Mouse (Mus musculus) liver, embryonic 11.5 days (tissue): ENCODE data around the gene Aldh18a1. TPM values are rescaled to one million over a fixed set of nuclear protein-coding genes. Genes with fewer than 3 reads are reported as not detected.

ENCODE experiments used
- ATAC-seq: fragments of 200-750 bp; cut with Nextera tagmentation; replicated peaks from 2 replicates; pipeline ENCODE4 v1.8.0; 2017; ENCODE audit warnings: moderate number of reproducible peaks, mild to moderate bottlenecking, moderate TSS enrichment, moderate library complexity; ENCODE audit not compliant: low FRiP score
- DNase-seq: peaks from one replicate; pipeline ENCODE4 v3.0.0-alpha.2; 2017; ENCODE audit warnings: low spot score
- H3K27ac ChIP-seq: fragments of 300-500 bp; sonication (generic); 2 replicates; pipeline ENCODE4 v1.5.1; 2014; ENCODE audit warnings: mild to moderate bottlenecking, low read depth, low read length, control low read depth
- H3K27me3 ChIP-seq: fragments of 300-500 bp; sonication (generic); replicated peaks from 2 replicates; pipeline ENCODE4 v1.6.1; 2014; ENCODE audit warnings: low read length, mixed read lengths; ENCODE audit not compliant: control insufficient read depth, insufficient read depth
- H3K36me3 ChIP-seq: fragments of 300-500 bp; sonication (generic); 2 replicates; pipeline ENCODE4 v1.6.1; 2014; ENCODE audit warnings: mild to moderate bottlenecking, low read length, moderate library complexity, mixed read lengths; ENCODE audit not compliant: control insufficient read depth, insufficient read depth
- H3K4me1 ChIP-seq: fragments of 300-500 bp; sonication (generic); replicated peaks from 2 replicates; pipeline ENCODE4 v1.6.1; 2014; ENCODE audit warnings: low read length, mixed read lengths; ENCODE audit not compliant: control insufficient read depth, insufficient read depth
- H3K4me2 ChIP-seq: fragments of 300-500 bp; sonication (generic); 2 replicates; pipeline ENCODE4 v1.6.1; 2014; ENCODE audit warnings: mild to moderate bottlenecking, control low read depth, moderate library complexity
- H3K4me3 ChIP-seq: fragments of 300-500 bp; sonication (generic); 2 replicates; pipeline ENCODE4 v1.5.1; 2014; ENCODE audit warnings: low read depth, low read length, control low read depth
- H3K9ac ChIP-seq: fragments of 300-500 bp; sonication (generic); 2 replicates; pipeline ENCODE4 v1.6.1; 2014; ENCODE audit warnings: low read depth, low read length, control low read depth
- H3K9me3 ChIP-seq: fragments of 300-500 bp; sonication (generic); 2 replicates; pipeline ENCODE4 v1.6.1; 2016; ENCODE audit warnings: low read length, inconsistent platforms, mixed read lengths; ENCODE audit not compliant: control insufficient read depth
- WGBS: fragments of 180-500 bp; shearing (Covaris S2); extraction: QIAGEN DNeasy Blood & Tissue Kit; methylation state at CpG from one replicate; pipeline ENCODE4 v1.1.7; 2014; 5-methylcytosine and 5-hydroxymethylcytosine counted together
- polyA plus RNA-seq: library from polyadenylated mRNA; unstranded; fragments of >200 nt; fragmentation: Nextera tagmentation; extraction: Ambion mirVana; gene quantifications from 2 replicates; pipeline ENCODE4 v1.2.1, GENCODE M21; 2014

Aldh18a1 gene
- polyA plus RNA-seq, 1 experiment from 2014 or later: 103 TPM

DNA sequence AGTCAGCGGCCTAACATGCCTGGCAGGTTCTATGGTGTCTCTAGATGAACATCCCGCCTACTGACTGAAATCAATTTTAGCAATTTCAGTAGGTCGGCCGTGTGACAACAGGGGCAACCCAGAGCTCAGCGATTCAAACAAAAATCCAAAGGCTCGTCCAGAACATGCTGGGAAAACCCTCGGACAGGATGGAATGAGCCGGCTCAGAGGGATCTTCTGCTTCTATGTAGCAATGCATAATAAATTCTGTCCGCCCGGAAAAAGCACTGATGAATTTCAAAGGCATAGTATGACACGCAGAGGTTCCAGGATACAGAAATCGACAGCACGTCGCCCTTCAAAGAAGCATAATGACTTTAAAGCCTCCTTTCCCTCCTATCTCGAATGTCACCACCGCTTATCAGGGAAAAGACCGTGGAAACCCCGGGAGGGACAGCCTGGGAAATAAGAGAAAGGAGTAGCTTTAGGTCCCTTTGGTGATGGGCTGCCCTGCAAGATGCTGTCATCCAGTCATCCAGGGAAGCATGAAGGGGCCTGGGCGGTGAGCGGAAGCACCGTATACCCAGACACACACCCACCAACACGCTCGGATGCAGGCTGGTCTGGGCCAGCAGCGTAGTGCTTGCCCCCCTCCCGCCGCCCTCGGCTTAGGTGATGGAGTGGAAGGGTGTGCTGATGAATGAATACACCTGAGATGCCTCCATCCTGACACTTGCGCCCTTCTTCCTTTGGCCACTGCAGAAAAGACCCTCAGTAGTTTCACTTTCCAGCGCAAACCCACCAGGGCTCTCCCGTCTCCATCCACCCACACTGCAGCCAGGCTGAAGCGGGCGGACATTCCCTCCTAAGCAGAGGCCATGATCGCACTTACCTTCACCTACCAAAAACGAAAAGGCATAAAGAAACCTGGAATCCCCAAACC is 75.5 kb downstream of the Aldh18a1 start:
- H3K9ac ChIP-seq: peak overlapping the region; percentile 78
- peak overlapping the region; percentile 84 for H3K27ac ChIP-seq
- peak overlapping the region; percentile 77 for H3K4me3 ChIP-seq
- no peaks in the 10 kb centered on the region for H3K36me3 ChIP-seq
- 2% methylated on average over 34 of the region's 34 CpGs for WGBS
- peak; percentile 19 for ATAC-seq
- H3K9me3 ChIP-seq: no peaks in the 10 kb centered on the region
- H3K4me1 ChIP-seq: peaks cover 29% of the 10 kb centered on the region
- peak; percentile 63 for DNase-seq
- peak overlapping the region; percentile 71 for H3K4me2 ChIP-seq
- H3K27me3 ChIP-seq: no peaks in the 10 kb centered on the region

DNA sequence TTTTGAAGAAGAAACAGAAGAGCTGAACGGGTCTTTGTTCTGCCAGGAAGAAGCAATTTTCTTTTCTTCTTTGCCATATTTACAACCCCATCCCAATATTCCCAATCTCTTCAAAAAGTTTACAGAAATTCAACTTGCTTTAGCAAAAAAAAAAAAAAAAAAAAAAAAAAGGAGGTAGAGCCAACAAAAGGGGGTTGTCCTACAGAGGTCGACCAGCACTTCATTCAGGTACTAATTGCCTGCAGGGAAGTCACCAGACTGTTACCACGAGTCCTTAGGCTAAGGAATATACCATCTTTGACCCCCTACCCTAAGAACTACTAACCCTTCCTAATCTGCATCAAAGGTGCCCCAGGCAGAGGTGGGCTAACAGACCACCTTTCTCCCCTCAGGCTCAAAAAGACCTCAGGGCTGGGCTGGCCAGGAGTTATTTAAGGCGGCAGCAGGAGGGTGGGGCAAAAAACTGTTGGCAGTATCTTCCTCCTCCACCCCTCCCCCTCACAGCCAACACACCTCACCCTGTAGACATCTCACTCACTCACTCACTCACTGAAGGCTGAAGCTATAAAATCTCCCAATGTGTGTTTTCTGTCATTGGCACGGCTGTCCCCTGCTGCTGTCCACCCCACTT is 76.5 kb downstream of the Aldh18a1 start:
- no peak for DNase-seq
- peak overlapping the region; percentile 78 for H3K9ac ChIP-seq

GRCm38 (mm10) chr19:40511100-40511439 is 77.2 kb downstream of the Aldh18a1 start:
- DNase-seq (no peak), ATAC-seq (no peak)
- WGBS: 60% methylated on average over 8 of the region's 8 CpGs
- Histone ChIP-seq H3K36me3 (no peaks in the 10 kb centered on the region), H3K4me1 (peaks cover 29% of the 10 kb centered on the region), H3K4me3 (no peak overlapping the region), H3K27ac (peak overlapping the region; percentile 70; the same call in 1 of the 2 replicates), H3K4me2 (peak overlapping the region; percentile 71), H3K9ac (no peak overlapping the region), H3K9me3 (no peaks in the 10 kb centered on the region), H3K27me3 (no peaks in the 10 kb centered on the region)

More for the DNA sequence above, 76.5 kb downstream of the Aldh18a1 start:
- H3K36me3 ChIP-seq: no peaks in the 10 kb centered on the region
- WGBS: 15% methylated on average over 5 of the region's 5 CpGs
- H3K4me1 ChIP-seq: peaks cover 29% of the 10 kb centered on the region
- H3K27me3 ChIP-seq: no peaks in the 10 kb centered on the region
- peak; percentile 56 for ATAC-seq
- peak overlapping the region; percentile 71 for H3K4me2 ChIP-seq
- peak overlapping the region; percentile 77 for H3K4me3 ChIP-seq
- H3K9me3 ChIP-seq: no peaks in the 10 kb centered on the region
- peak overlapping the region; percentile 84; the same call in 1 of the 2 replicates for H3K27ac ChIP-seq

DNA sequence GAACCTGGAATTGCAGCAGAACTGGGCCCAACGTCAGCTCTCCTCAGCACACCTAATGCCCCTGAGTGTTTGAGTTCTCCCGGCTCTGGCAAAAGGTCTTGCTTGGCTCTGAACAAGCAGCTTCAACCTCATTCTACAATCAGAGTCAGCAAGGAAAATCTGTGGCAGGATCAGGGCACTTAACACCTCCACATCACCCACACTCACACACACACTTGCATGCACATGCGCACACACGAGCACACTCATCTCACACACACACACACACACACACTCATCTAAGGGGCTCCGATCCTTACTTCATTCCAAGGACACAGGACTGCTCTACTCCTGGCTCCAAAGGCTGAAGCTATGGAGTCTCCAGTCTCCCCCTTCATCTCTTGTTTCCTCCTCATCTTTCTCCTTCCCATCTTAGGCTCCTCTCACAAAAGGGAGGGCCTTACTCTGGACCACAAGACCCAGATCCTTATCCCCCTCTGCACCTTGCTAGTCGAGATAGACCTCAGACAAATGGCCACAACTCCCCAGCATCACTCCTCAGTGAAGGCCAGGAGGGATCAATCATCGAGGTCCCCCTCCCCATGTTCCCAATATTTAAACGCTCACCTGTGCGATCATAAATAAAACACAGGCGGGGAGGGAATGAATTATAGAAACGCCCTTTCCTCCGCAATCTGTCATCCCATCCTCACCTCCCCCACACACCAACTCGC is 77.7 kb downstream of the Aldh18a1 start:
- ATAC-seq: no peak
- H3K36me3 ChIP-seq: no peaks in the 10 kb centered on the region
- DNase-seq: no peak
- no peaks in the 10 kb centered on the region for H3K27me3 ChIP-seq
- no peak overlapping the region for H3K4me3 ChIP-seq
- H3K4me1 ChIP-seq: peaks cover 29% of the 10 kb centered on the region
- H3K4me2 ChIP-seq: peak overlapping the region; percentile 1; the same call in 1 of the 2 replicates
- WGBS: 72% methylated on average over 13 of the region's 13 CpGs
- H3K9me3 ChIP-seq: no peaks in the 10 kb centered on the region
- H3K27ac ChIP-seq: no peak overlapping the region
- H3K9ac ChIP-seq: no peak overlapping the region

- H3K9ac ChIP-seq: no peak overlapping the region
- H3K4me2 ChIP-seq: no peak overlapping the region
- H3K36me3 ChIP-seq: no peaks in the 10 kb centered on the region
- no peak for ATAC-seq
- H3K4me1 ChIP-seq: peaks cover 29% of the 10 kb centered on the region
- H3K9me3 ChIP-seq: no peaks in the 10 kb centered on the region
- no peak overlapping the region for H3K27ac ChIP-seq
- no peak overlapping the region for H3K4me3 ChIP-seq
- DNase-seq: no peak
- H3K27me3 ChIP-seq: no peaks in the 10 kb centered on the region
- WGBS: 85% methylated on average over 2 of the region's 2 CpGs
Observed at GRCm38 (mm10) chr19:40509274-40509673, 79.0 kb downstream of the Aldh18a1 start.

DNA sequence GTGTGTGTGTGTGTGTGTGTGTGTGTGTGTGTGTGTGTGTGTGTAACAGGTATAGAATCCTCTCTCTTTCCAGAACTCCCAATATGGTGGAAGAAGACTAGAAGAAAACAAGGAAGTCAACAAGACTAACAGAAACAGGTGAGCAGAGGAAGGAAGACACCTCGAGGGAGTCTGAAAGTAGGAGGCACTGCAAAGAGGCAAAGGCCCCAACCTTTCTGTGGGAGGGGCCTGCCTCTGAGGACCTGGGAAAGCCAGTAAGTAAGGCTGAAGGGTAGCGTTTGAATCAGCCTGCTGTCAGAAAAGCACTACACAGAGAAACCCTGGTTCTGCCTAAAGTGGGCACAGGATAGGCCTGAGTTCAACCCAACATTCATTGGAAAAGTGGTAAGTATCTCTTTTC is 79.4 kb downstream of the Aldh18a1 start:
- Histone ChIP-seq H3K27me3 (no peaks in the 10 kb centered on the region), H3K4me3 (no peak overlapping the region), H3K9me3 (no peaks in the 10 kb centered on the region), H3K9ac (no peak overlapping the region), H3K36me3 (no peaks in the 10 kb centered on the region), H3K4me2 (no peak overlapping the region), H3K4me1 (peaks cover 29% of the 10 kb centered on the region), H3K27ac (no peak overlapping the region)
- no peak for DNase-seq
- WGBS: 48% methylated on average over 2 of the region's 2 CpGs
- ATAC-seq: no peak

- Histone ChIP-seq H3K27ac (no peak overlapping the region), H3K9ac (no peak overlapping the region), H3K4me2 (no peak overlapping the region), H3K9me3 (no peaks in the 10 kb centered on the region), H3K27me3 (no peaks in the 10 kb centered on the region), H3K36me3 (no peaks in the 10 kb centered on the region), H3K4me1 (peaks cover 25% of the 10 kb centered on the region), H3K4me3 (no peak overlapping the region)
- WGBS: 88% methylated on average over 3 of the region's 3 CpGs
- no peak for DNase-seq
- ATAC-seq: no peak
Observed at GRCm38 (mm10) chr19:40506965-40507364, 81.3 kb downstream of the Aldh18a1 start.

DNA sequence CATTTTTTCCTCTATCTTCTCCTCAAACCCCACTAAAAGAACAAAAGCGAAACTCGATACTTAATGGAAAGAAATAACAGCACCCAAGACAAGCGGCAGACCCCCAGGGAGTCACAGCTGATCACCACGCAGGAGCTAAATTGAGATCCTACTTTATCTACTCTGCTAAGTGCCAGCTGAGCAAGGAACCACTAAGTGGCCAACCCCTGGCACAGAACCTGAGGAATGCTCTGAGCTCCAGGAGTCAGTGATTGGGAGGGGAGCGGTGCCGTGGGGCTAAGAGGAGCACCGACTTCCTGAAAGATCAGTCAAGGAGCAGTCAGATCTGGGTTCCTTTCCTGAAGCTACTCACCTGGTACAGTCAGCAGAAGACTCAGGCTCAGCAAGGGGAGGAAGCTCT is 83.9 kb downstream of the Aldh18a1 start:
- H3K4me1 ChIP-seq: peaks cover 3% of the 10 kb centered on the region
- ATAC-seq: no peak
- no peak for DNase-seq
- WGBS: 86% methylated on average over 7 of the region's 7 CpGs
- no peaks in the 10 kb centered on the region for H3K27me3 ChIP-seq
- no peak overlapping the region for H3K9ac ChIP-seq
- H3K36me3 ChIP-seq: peaks cover 3% of the 10 kb centered on the region; the same call in 1 of the 2 replicates
- no peak overlapping the region for H3K4me2 ChIP-seq
- no peak overlapping the region for H3K27ac ChIP-seq
- no peaks in the 10 kb centered on the region for H3K9me3 ChIP-seq
- H3K4me3 ChIP-seq: no peak overlapping the region
